Mouse (Mus musculus) brain, embryonic 14.5 days (tissue): ENCODE results near the gene Epc2. TPM values are rescaled to one million over a fixed set of nuclear protein-coding genes. Genes with fewer than 3 reads are reported as not detected.

Source experiments
- DNase-seq: peaks from one replicate; pipeline ENCODE4 v3.0.0-alpha.2; 2011; ENCODE audit warnings: low read depth
- CTCF ChIP-seq: fragments of 200-500 bp; IDR thresholded peaks from 2 replicates; pipeline ENCODE4 v1.5.1; 2012; ENCODE audit warnings: inconsistent platforms, mild to moderate bottlenecking, moderate library complexity, borderline replicate concordance; ENCODE audit not compliant: insufficient read depth, insufficient read length; ENCODE audit errors: extremely low read depth
- POLR2A ChIP-seq: fragments of 200-500 bp; IDR thresholded peaks from 2 replicates; pipeline ENCODE4 v1.6.1; 2012; ENCODE audit warnings: mild to moderate bottlenecking, inconsistent platforms, borderline replicate concordance; ENCODE audit not compliant: poor library complexity, insufficient read depth, insufficient read length, severe bottlenecking; ENCODE audit errors: extremely low read depth
- polyA plus RNA-seq: library from polyadenylated mRNA; depleted of rRNA; stranded (reverse); fragments of >200 nt; gene quantifications from 2 replicates; pipeline ENCODE4 v1.2.3, GENCODE M21; 2012; rRNA removed

The Epc2 gene
- 30.2 and 40.0 TPM in 2 replicates for polyA plus RNA-seq

GRCm38 (mm10) chr2:49450931-49451636, at the start of gene Epc2:
Gene Epc2 (plus strand): TSS chr2:49451486.
- TF ChIP-seq POLR2A (peak; percentile 96), CTCF (no peak)
- peak; percentile 94 for DNase-seq

- TF ChIP-seq CTCF = no peak
- no peak for TF ChIP-seq POLR2A
- DNase-seq = peak; percentile 38
These were observed 45.3 kb upstream of the Epc2 start for GRCm38 (mm10) chr2:49405954-49406353.

- DNase-seq = no peak
- TF ChIP-seq CTCF (no peak), POLR2A (no peak)
These were observed 39.6 kb upstream of the Epc2 start for GRCm38 (mm10) chr2:49411685-49412084.

- no peak for TF ChIP-seq POLR2A
- no peak for TF ChIP-seq CTCF
- peak; percentile 21 for DNase-seq
These were observed 38.7 kb upstream of the Epc2 start for GRCm38 (mm10) chr2:49412576-49412975.

GRCm38 (mm10) chr2:49415868-49416267, 35.4 kb upstream of the Epc2 start:
- no peak for TF ChIP-seq CTCF
- no peak for TF ChIP-seq POLR2A
- no peak for DNase-seq

GRCm38 (mm10) chr2:49417018-49417604, 34.2 kb upstream of the Epc2 start:
- DNase-seq = no peak
- TF ChIP-seq CTCF = no peak

GRCm38 (mm10) chr2:49420396-49420795, 30.9 kb upstream of the Epc2 start:
- TF ChIP-seq CTCF (no peak), POLR2A (no peak)
- DNase-seq = no peak

GRCm38 (mm10) chr2:49423857-49424256, 27.4 kb upstream of the Epc2 start:
- DNase-seq = no peak
- TF ChIP-seq CTCF (no peak), POLR2A (no peak)

GRCm38 (mm10) chr2:49424788-49425187, 26.5 kb upstream of the Epc2 start:
- TF ChIP-seq CTCF (no peak), POLR2A (no peak)
- DNase-seq = no peak

GRCm38 (mm10) chr2:49426175-49426574, 25.1 kb upstream of the Epc2 start:
- TF ChIP-seq POLR2A = no peak
- no peak for TF ChIP-seq CTCF
- no peak for DNase-seq

GRCm38 (mm10) chr2:49431015-49431414, 20.3 kb upstream of the Epc2 start:
- TF ChIP-seq POLR2A (no peak), CTCF (no peak)
- no peak for DNase-seq

- DNase-seq = no peak
- TF ChIP-seq CTCF = no peak
These were observed 18.1 kb upstream of the Epc2 start for GRCm38 (mm10) chr2:49433211-49433610.

- DNase-seq = no peak
- TF ChIP-seq CTCF (no peak), POLR2A (no peak)
These were observed 5.0 kb upstream of the Epc2 start for GRCm38 (mm10) chr2:49446238-49446637.
